Mouse (Mus musculus) forebrain, embryonic 12.5 days (tissue): ENCODE results near the gene Pik3r5. TPM values are rescaled to one million over a fixed set of nuclear protein-coding genes. Genes with fewer than 3 reads are reported as not detected.

Source experiments
- polyA plus RNA-seq: library from polyadenylated mRNA; unstranded; fragments of >200 nt; fragmentation: Nextera tagmentation; extraction: Ambion mirVana; gene quantifications from 2 replicates; pipeline ENCODE4 v1.2.1, GENCODE M21; 2016

Pik3r5 gene
- polyA plus RNA-seq, 1 experiment from 2014 or later, result 0.29 TPM

Other genes starting within 250 kb of the Pik3r5 start
- gene Ntn1, start 31.3 kb upstream of the Pik3r5 start, polyA plus RNA-seq, result 14.2 and 18.1 TPM in 2 replicates
- gene Pik3r6, start 70.9 kb downstream of the Pik3r5 start, polyA plus RNA-seq, result 1.1 and 1.6 TPM in 2 replicates
- gene Mfsd6l, start 124.1 kb downstream of the Pik3r5 start, polyA plus RNA-seq, result 0.09 TPM in 1 of 2 replicates, not detected in the other
- 0.69 TPM in 1 of 2 replicates, not detected in the other for gene Ccdc42, start 154.9 kb downstream of the Pik3r5 start, polyA plus RNA-seq